Mouse (Mus musculus) c-Kit-positive CD71-positive TER-119-positive erythroid progenitor cells, embryonic 14.5 days (primary cell): ENCODE data around the gene Gm43302.
"Not testable (repeated sequence)": the region's sequence is repeated elsewhere in the genome, so short reads cannot be mapped to it uniquely, and the experiment has no call there.

ENCODE experiments used
- DNase-seq: peaks from one replicate; pipeline ENCODE4 v3.0.0-alpha.2; 2013; ENCODE audit warnings: low spot score

Gene Gm43302

DNA sequence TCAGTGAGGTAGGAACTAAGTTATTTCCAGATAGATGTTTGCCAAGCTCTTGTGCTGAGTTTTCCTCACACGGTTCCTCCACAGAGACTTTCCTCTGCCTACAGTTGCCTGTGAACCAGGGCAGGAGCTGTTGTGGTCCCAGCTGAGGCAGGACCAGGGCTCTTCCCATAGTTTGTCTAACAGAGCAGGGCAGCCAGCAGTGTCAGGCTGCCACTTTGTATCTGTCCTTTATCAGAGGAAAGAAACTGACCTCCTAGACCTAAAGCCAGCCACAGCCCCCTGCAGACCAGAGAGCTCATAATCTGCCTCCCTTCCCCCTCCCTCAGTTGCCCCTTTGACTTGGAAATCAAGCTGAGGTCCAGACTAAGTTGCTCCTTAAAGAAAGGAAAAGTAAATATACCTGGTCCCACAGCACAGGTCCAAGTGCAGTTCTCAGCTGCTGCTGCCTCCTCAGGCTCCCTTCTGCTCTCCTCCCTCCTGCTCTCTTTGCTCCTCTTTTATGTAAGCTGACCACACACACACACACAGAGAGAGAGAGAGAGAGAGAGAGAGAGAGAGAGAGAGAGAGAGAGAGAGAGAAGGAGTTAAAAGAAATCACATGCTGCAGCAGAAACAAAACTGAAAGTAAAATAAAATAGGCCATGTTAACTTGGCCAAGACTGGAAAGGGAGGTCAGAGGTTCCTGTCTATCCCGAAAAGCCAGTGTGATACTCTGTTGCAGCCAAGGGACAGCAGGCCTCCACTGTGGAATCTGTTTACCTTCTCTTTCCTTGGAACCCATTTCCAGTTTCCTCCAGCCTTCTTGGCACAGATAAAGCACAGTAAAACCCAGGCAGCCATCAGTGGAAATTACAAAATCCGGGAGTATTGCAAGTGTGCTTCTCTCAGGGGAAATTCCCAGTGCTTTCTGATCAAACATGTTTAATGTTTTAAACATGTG lies at the start of gene Gm43302, which contains the start of gene Gbp6:
Gm43302 (minus strand) TSS at position 470 of the 940 bp plus-strand sequence.
Gbp6 (minus strand) TSS at position 473 of the 940 bp plus-strand sequence.
- not testable (repeated sequence) for DNase-seq

DNA sequence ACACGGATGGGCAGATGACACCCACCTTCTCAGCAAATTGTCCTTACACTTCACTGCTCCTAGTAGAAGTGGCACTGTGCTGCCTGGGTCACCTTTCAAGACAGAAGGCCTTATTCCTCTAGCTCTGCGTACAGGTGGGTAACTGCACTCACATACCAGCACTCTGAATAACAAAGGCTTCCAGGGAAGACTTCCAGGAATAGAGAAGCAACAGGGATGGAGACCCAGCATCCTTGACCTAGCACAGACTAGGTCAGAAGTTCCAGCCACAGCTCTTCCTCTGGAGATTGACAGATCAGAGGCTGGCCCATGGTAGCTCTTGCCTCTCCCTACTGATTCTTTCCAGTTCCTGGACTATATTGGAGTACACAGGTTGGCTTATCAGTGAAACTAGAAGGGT lies 47.8 kb upstream of the Gm43302 start:
- no peak for DNase-seq

DNA sequence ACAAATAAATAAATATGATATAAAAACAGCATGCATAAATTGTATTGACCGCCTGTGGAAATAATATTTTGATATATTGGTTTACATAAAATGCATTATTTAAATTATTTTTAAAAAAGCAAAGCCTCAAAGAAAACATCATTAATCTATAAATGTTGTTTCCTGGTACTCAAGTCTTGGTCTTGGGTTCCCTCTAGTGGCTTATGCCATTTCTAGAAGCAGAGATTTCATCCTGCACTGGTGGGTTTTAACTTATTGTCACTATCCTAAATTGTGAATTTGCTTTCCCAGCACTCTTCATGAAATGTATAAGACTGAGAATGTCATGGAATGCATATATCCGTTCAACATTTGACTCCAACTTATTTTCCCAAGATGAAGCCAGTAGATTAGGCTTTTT lies 29.0 kb upstream of the Gm43302 start:
- DNase-seq: no peak

GRCm38 (mm10) chr5:105310941-105311340 lies 17.4 kb upstream of the Gm43302 start:
- no peak for DNase-seq

DNA sequence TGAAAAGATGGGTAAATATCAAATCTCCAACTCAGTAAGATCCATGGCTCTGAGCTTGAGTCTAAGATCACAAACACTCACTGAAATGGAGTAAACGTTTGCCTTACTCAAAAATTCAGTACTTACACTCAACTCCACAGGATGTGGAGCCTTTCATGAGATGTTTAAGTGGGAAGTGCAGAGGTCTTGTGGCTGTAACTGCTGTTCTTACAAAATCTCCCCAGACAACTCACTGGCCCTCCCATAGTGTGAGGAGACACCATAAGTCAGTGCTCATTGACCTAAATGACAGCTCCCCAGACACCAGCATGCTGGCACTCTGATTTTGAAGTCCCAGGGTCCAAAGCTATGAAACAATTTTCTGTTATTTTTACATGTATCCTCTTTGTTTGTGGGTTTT lies 15.7 kb upstream of the Gm43302 start:
- DNase-seq: not testable (repeated sequence)

- not testable (repeated sequence) for DNase-seq
These were observed 13.5 kb upstream of the Gm43302 start for GRCm38 (mm10) chr5:105306946-105307345.

GRCm38 (mm10) chr5:105306159-105306581 lies 12.7 kb upstream of the Gm43302 start:
- DNase-seq: no peak

DNA sequence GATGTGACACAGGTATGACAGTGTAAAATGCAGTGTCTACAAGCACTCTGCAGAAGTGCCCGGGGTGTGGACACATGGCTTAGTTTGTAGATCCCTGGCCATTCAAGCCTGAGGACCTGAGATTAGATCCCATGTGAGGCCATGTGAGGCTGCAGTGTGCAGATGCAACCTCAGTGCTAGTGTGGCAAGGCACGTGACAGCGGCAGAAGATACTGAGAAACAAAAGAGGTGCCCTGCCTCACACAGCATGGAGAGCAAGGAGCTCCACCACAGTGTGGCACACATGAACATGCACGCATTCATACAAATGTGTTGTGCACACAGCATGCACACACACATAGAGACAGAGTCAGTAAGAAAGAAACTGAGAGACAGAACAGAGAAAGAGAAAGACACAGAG lies 12.2 kb upstream of the Gm43302 start:
- DNase-seq: not testable (repeated sequence)

- DNase-seq: no peak
These were observed 8.5 kb upstream of the Gm43302 start for GRCm38 (mm10) chr5:105301963-105302362.

DNA sequence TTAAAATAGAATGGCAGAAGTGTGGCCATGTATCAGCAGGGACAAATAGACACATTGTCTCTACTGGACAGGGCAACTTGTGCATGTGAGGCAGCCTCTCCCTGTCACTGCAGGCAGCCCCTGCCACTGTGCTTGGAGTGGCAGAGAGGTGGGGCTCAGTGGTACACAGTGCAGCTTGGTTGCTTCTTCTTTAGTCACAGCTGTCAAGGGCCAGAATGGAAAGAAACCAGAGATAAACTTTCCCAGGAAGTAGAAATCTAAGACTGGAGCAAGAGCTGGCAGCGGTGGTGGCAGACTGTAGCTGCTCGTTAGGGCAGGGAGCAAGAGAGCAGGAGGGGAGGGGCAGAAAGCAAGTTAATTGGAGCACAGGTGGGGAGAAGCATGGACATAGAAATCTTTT lies 8.0 kb upstream of the Gm43302 start:
- DNase-seq: no peak

GRCm38 (mm10) chr5:105295746-105296145 lies 2.3 kb upstream of the Gm43302 start:
- DNase-seq: no peak

GRCm38 (mm10) chr5:105292492-105292891 lies 1.0 kb downstream of the Gm43302 start:
- DNase-seq: no peak

GRCm38 (mm10) chr5:105290921-105291320 lies 2.6 kb downstream of the Gm43302 start:
- DNase-seq: not testable (repeated sequence)

DNA sequence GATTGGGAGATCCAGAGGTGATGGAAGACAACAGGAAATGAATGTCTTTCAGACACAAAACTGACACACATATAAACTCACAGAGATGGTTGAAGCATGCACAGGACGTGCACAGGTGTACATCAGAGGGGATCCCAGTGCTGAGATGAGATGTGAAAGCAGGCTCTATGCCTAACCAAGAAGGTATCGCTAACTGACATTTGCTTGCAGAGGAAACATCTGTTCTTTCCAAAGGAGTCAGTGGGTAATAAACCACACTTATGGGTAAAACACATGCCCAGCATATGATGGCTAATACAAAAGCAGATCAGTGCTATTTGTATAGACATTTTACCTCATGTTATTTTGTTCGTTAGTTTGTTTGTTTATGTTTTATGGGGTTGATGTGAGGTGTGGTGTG lies 32.8 kb downstream of the Gm43302 start:
- DNase-seq: not testable (repeated sequence)

DNA sequence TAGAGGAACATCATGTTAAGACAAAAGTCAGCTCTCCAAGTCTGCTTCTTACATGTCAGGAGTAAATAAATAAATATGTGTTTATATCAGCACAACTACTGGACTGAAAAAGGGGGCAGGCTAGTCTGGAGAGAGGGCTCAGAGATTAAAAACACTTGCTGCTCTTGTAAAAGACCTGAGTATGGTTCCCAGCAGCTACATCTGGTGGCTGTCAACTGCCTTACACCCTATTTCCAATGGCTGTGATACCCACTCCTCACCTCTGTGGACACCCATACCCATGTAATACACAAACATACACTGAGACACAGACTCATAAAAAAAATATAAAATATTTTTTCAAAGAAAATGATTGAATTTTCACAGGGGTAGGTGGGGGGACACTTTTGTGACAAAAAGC lies 41.0 kb downstream of the Gm43302 start:
- DNase-seq: no peak

- not testable (repeated sequence) for DNase-seq
These were observed 48.8 kb downstream of the Gm43302 start for GRCm38 (mm10) chr5:105244741-105245140.

GRCm38 (mm10) chr5:105240982-105241381 lies 52.5 kb downstream of the Gm43302 start:
- DNase-seq: not testable (repeated sequence)

GRCm38 (mm10) chr5:105239483-105240047 lies 53.9 kb downstream of the Gm43302 start, which contains the start of gene Gbp10:
TSS of gene Gbp10 (minus strand) at chr5:105239533.
- not testable (repeated sequence) for DNase-seq

DNA sequence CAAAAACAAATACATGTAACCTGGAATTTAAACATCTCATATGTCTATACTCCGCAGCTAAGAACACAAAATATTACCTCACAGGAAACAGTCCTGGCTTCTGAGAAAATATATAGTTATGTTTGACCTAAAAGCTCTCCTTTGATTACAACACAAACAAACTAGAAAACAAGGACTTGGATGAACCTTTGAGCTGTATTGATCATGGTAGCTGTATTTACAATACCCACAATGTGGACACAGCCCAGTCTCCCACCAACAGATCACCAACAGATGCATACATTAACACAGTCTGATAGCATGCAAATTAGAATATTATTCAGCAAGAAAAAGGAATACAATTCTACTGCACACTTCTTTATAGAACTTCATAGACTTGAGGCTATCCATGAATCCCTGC lies 55.1 kb downstream of the Gm43302 start:
- DNase-seq: not testable (repeated sequence)

- DNase-seq: not testable (repeated sequence)
These were observed 57.5 kb downstream of the Gm43302 start for GRCm38 (mm10) chr5:105236040-105236439.

GRCm38 (mm10) chr5:105208957-105209356 lies 84.5 kb downstream of the Gm43302 start:
- DNase-seq: not testable (repeated sequence)

DNA sequence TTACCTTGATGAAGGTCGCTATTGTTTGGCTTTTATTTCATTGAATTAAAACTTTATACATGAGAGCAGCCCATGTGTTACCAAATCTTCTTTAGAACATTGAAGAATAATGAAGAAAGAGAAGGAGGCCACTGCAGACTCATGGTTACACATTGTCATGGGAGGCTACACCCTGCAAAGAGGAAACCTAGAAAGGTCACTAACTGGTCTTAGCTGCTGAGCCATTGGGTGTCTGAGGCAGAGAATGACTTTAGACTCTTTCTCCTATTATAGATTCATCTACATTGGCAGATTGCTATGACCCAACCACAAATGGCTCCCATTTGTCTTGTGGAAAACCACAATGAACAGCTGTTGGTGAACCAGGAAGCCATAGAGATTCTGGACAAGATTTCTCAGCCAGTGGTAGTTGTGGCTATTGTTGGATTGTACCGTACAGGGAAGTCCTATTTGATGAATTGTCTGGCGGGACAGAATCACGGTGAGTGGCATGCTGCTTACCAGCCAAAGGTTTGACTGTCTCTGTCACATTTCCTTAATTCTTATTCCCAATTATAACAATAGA lies 92.6 kb downstream of the Gm43302 start:
- not testable (repeated sequence) for DNase-seq

DNA sequence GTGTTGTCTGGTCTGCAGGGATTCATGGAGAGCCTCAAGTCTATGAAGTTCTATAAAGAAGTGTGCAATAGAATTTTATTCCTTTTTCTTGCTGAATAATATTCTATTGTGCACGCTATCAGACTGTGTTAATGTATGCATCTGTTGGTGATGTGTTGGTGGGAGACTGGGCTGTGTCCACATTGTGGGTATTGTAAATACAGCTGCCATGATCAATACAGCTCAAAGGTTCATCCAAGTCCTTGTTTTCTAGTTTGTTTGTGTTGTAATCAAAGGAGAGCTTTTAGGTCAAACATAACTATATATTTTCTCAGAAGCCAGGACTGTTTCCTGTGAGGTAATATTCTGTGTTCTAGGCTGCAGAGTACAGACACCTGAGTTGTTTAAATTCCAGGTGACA lies 94.3 kb downstream of the Gm43302 start:
- not testable (repeated sequence) for DNase-seq
